Mouse (Mus musculus) naive thymus-derived CD4-positive, alpha-beta T cell, adult 2 months (primary cell): ENCODE measurements around the gene Rgl1.
"Not testable (repeated sequence)": the region's sequence is repeated elsewhere in the genome, so short reads cannot be mapped to it uniquely, and the experiment has no call there.

ENCODE experiments used
- DNase-seq: peaks from one replicate; pipeline ENCODE4 v3.0.0-alpha.2; 2011; ENCODE audit warnings: low read depth

Rgl1 gene

GRCm38 (mm10) chr1:152785446-152785845 lies 19.3 kb upstream of the Rgl1 start:
- not testable (repeated sequence) for DNase-seq

GRCm38 (mm10) chr1:152784620-152785019 lies 18.5 kb upstream of the Rgl1 start:
- DNase-seq = no peak

- DNase-seq = peak; percentile 70
Observed at GRCm38 (mm10) chr1:152779071-152779737, 13.1 kb upstream of the Rgl1 start.

- not testable (repeated sequence) for DNase-seq
Observed at GRCm38 (mm10) chr1:152774601-152775000, 8.4 kb upstream of the Rgl1 start.

GRCm38 (mm10) chr1:152771016-152771415 lies 4.9 kb upstream of the Rgl1 start:
- DNase-seq = no peak

- DNase-seq = peak; percentile 92
Observed at GRCm38 (mm10) chr1:152767749-152768488, 1.8 kb upstream of the Rgl1 start.

GRCm38 (mm10) chr1:152766804-152767748 lies 925 bp upstream of the Rgl1 start:
- peak; percentile 50 for DNase-seq

GRCm38 (mm10) chr1:152761791-152762190 lies 4.4 kb downstream of the Rgl1 start:
- no peak for DNase-seq

- no peak for DNase-seq
Observed at GRCm38 (mm10) chr1:152750312-152750965, 15.7 kb downstream of the Rgl1 start, which contains the start of gene Apobec4. Gene Apobec4 (plus strand): TSS chr1:152750551.

GRCm38 (mm10) chr1:152749276-152749675 lies 16.9 kb downstream of the Rgl1 start:
- no peak for DNase-seq

GRCm38 (mm10) chr1:152746426-152746825 lies 19.7 kb downstream of the Rgl1 start:
- peak; percentile 72 for DNase-seq

- no peak for DNase-seq
Observed at GRCm38 (mm10) chr1:152743095-152743826, 22.9 kb downstream of the Rgl1 start.

GRCm38 (mm10) chr1:152739374-152739773 lies 26.8 kb downstream of the Rgl1 start:
- DNase-seq = no peak

GRCm38 (mm10) chr1:152738793-152739192 lies 27.4 kb downstream of the Rgl1 start:
- DNase-seq = no peak

- DNase-seq = no peak
Observed at GRCm38 (mm10) chr1:152727604-152728236, 38.4 kb downstream of the Rgl1 start.

- DNase-seq = no peak
Observed at GRCm38 (mm10) chr1:152726095-152726494, 40.1 kb downstream of the Rgl1 start.

- DNase-seq = peak; percentile 55
Observed at GRCm38 (mm10) chr1:152724286-152724685, 41.9 kb downstream of the Rgl1 start.

GRCm38 (mm10) chr1:152721535-152722198 lies 44.5 kb downstream of the Rgl1 start:
- no peak for DNase-seq

GRCm38 (mm10) chr1:152720969-152721368 lies 45.2 kb downstream of the Rgl1 start:
- DNase-seq = peak; percentile 23

GRCm38 (mm10) chr1:152718200-152718599 lies 48.0 kb downstream of the Rgl1 start:
- no peak for DNase-seq
